Mouse (Mus musculus) midbrain, embryonic 11.5 days (tissue): ENCODE data around the gene Elmod2. TPM values are rescaled to one million over a fixed set of nuclear protein-coding genes. Genes with fewer than 3 reads are reported as not detected.
A peak's percentile ranks its signal among the peaks of the same experiment; 100 is the strongest.
"Not testable (repeated sequence)": the region's sequence is repeated elsewhere in the genome, so short reads cannot be mapped to it uniquely, and the experiment has no call there.

Experiments used
- ATAC-seq: fragments of 200-750 bp; cut with Nextera tagmentation; 2 replicates; pipeline ENCODE4 v1.8.0; 2017; ENCODE audit warnings: moderate TSS enrichment, moderate library complexity; ENCODE audit not compliant: low FRiP score
- DNase-seq: peaks from one replicate; pipeline ENCODE4 v3.0.0; 2015; ENCODE audit warnings: low spot score; ENCODE audit errors: missing footprints
- H3K27ac ChIP-seq: fragments of 300-500 bp; sonication (generic); 2 replicates; pipeline ENCODE4 v1.5.1; 2014; ENCODE audit warnings: low read depth, low read length
- H3K27me3 ChIP-seq: fragments of 300-500 bp; sonication (generic); 2 replicates; pipeline ENCODE4 v1.6.1; 2014; ENCODE audit warnings: mild to moderate bottlenecking, low read length, moderate library complexity, mixed read lengths; ENCODE audit not compliant: control insufficient read depth, insufficient read depth
- H3K36me3 ChIP-seq: fragments of 300-500 bp; sonication (generic); 2 replicates; pipeline ENCODE4 v1.6.1; 2014; ENCODE audit warnings: mild to moderate bottlenecking, low read length, moderate library complexity, mixed read lengths; ENCODE audit not compliant: control insufficient read depth, insufficient read depth
- H3K4me1 ChIP-seq: fragments of 300-500 bp; sonication (generic); 2 replicates; pipeline ENCODE4 v1.6.1; 2014; ENCODE audit warnings: low read length; ENCODE audit not compliant: control insufficient read depth, insufficient read depth
- H3K4me2 ChIP-seq: fragments of 300-500 bp; sonication (generic); 2 replicates; pipeline ENCODE4 v1.6.1; 2014; ENCODE audit warnings: mild to moderate bottlenecking, moderate library complexity
- H3K4me3 ChIP-seq: fragments of 300-500 bp; sonication (generic); 2 replicates; pipeline ENCODE4 v1.5.1; 2014; ENCODE audit warnings: low read depth, low read length
- H3K9ac ChIP-seq: fragments of 300-500 bp; sonication (generic); 2 replicates; pipeline ENCODE4 v1.6.1; 2014; ENCODE audit warnings: low read length
- H3K9me3 ChIP-seq: fragments of 300-500 bp; sonication (generic); 2 replicates; pipeline ENCODE4 v1.6.1; 2016; ENCODE audit warnings: low read length; ENCODE audit not compliant: control insufficient read depth
- WGBS: fragments of 180-500 bp; shearing (Covaris S2); extraction: QIAGEN DNeasy Blood & Tissue Kit; methylation state at CpG from one replicate; pipeline ENCODE4 v1.1.7; 2014; 5-methylcytosine and 5-hydroxymethylcytosine counted together
- polyA plus RNA-seq: library from polyadenylated mRNA; unstranded; fragments of >200 nt; fragmentation: Nextera tagmentation; extraction: Ambion mirVana; gene quantifications from 2 replicates; pipeline ENCODE4 v1.2.1, GENCODE M21; 2014

Elmod2 gene
- polyA plus RNA-seq, 1 experiment from 2014 or later = 28.9 TPM

GRCm38 (mm10) chr8:83332864-83333263 is 578 bp upstream of the Elmod2 start:
- no peaks in the 10 kb centered on the region; the same call in 1 of the 2 replicates for H3K27me3 ChIP-seq
- H3K9me3 ChIP-seq = no peaks in the 10 kb centered on the region
- H3K36me3 ChIP-seq = no peaks in the 10 kb centered on the region; the same call in 1 of the 2 replicates
- no peak overlapping the region for H3K9ac ChIP-seq
- DNase-seq (no peak), ATAC-seq (peak; percentile 17)
- H3K4me1 ChIP-seq = peaks cover 2% of the 10 kb centered on the region; the same call in 1 of the 2 replicates
- WGBS = 7% methylated on average over 7 of the region's 7 CpGs
- H3K4me3 ChIP-seq = peak overlapping the region; percentile 77; the same call in 1 of the 2 replicates
- no peak overlapping the region for H3K27ac ChIP-seq
- peak overlapping the region; percentile 42 for H3K4me2 ChIP-seq

DNA sequence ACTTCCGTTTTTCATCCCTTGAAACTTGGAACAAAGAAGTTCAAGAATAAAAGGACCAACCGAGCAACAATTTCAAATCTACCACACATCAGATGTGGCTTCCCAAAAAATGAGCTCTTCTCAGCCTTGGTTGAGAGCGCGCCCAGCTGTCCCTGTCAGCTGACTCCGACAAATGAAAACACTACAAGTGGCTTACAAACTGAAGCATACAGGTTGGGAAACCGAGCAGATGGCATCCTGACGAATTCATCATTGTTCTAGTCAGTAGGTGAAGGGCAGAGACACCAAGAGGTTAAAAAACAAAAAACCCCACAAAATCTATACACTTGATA is 753 bp downstream of the Elmod2 start:
- H3K27ac ChIP-seq = no peak overlapping the region
- H3K9me3 ChIP-seq = no peaks in the 10 kb centered on the region
- peaks cover 2% of the 10 kb centered on the region; the same call in 1 of the 2 replicates for H3K4me1 ChIP-seq
- H3K4me3 ChIP-seq = peak overlapping the region; percentile 77
- 15% methylated on average over 7 of the region's 7 CpGs for WGBS
- no peaks in the 10 kb centered on the region; the same call in 1 of the 2 replicates for H3K27me3 ChIP-seq
- no peaks in the 10 kb centered on the region; the same call in 1 of the 2 replicates for H3K36me3 ChIP-seq
- H3K4me2 ChIP-seq = peak overlapping the region; percentile 68
- DNase-seq (peak; percentile 90), ATAC-seq (peak; percentile 15; the same call in 1 of the 2 replicates)
- peak overlapping the region; percentile 80 for H3K9ac ChIP-seq

- H3K9me3 ChIP-seq = no peaks in the 10 kb centered on the region
- peaks cover 2% of the 10 kb centered on the region; the same call in 1 of the 2 replicates for H3K4me1 ChIP-seq
- no peak overlapping the region for H3K9ac ChIP-seq
- no peak overlapping the region for H3K4me2 ChIP-seq
- no peak overlapping the region for H3K27ac ChIP-seq
- H3K36me3 ChIP-seq = no peaks in the 10 kb centered on the region; the same call in 1 of the 2 replicates
- DNase-seq (no peak), ATAC-seq (no peak)
- no peak overlapping the region for H3K4me3 ChIP-seq
- no peaks in the 10 kb centered on the region for H3K27me3 ChIP-seq
- 93% methylated on average over 5 of the region's 5 CpGs for WGBS
Measured at GRCm38 (mm10) chr8:83327889-83328288, 4.4 kb downstream of the Elmod2 start.

DNA sequence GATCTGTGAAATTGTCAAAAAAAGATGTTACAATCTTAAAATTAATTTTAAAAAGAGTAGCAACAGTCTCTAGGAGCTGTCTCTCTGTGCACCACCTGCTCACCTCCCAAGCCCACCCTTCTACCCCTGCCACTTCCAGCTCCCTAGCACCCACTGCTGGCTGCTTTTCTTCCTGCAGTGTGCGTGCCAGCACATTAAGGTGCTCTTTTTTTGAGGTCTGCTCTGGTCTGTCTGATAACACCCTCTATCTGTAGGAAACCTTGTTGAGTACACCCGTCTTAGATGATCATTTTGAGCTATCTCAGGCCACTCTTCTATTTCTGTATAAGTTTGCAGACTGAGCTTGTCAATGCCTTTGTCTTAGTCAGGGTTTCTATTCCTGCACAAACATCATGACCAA is 9.2 kb downstream of the Elmod2 start:
- ATAC-seq (no peak), DNase-seq (no peak)
- Histone ChIP-seq H3K9ac (no peak overlapping the region), H3K9me3 (no peaks in the 10 kb centered on the region), H3K4me2 (no peak overlapping the region), H3K36me3 (peaks cover 16% of the 10 kb centered on the region; the same call in 1 of the 2 replicates), H3K27ac (no peak overlapping the region), H3K27me3 (no peaks in the 10 kb centered on the region), H3K4me1 (no peaks in the 10 kb centered on the region), H3K4me3 (no peak overlapping the region)
- 79% methylated on average over 2 of the region's 2 CpGs for WGBS

DNA sequence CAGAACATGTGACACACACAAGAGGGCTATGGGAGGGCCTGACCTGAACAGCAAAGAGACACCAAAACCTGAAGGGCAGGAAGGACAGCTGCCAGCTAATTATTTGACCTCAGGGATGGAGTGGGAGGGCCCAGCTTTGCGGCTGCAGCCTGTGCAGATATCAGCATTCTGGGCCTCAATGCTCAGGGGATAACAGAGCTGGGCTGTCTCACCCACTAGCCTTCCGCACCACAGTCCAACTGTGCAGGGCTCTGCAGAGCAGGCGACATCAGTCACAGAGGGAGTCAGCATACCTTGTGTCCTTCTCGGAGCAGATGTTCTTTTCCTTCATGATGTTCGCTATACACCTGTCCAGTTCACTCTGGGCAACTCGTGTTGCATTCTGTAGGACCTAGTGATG is 9.9 kb downstream of the Elmod2 start:
- H3K27ac ChIP-seq = no peak overlapping the region
- H3K4me3 ChIP-seq = no peak overlapping the region
- ATAC-seq = no peak
- H3K27me3 ChIP-seq = no peaks in the 10 kb centered on the region
- peaks cover 16% of the 10 kb centered on the region; the same call in 1 of the 2 replicates for H3K36me3 ChIP-seq
- H3K9ac ChIP-seq = no peak overlapping the region
- H3K9me3 ChIP-seq = no peaks in the 10 kb centered on the region
- no peaks in the 10 kb centered on the region for H3K4me1 ChIP-seq
- H3K4me2 ChIP-seq = no peak overlapping the region
- DNase-seq = no peak
- WGBS = 89% methylated on average over 6 of the region's 6 CpGs

- Histone ChIP-seq H3K27me3 (no peaks in the 10 kb centered on the region), H3K4me1 (no peaks in the 10 kb centered on the region), H3K27ac (no peak overlapping the region), H3K4me3 (no peak overlapping the region), H3K9me3 (no peaks in the 10 kb centered on the region), H3K36me3 (peaks cover 16% of the 10 kb centered on the region; the same call in 1 of the 2 replicates), H3K4me2 (no peak overlapping the region), H3K9ac (no peak overlapping the region)
- WGBS = 44% methylated on average over 3 of the region's 3 CpGs
- no peak for ATAC-seq
- DNase-seq = no peak
Measured at GRCm38 (mm10) chr8:83320543-83320942, 11.7 kb downstream of the Elmod2 start.

- Histone ChIP-seq H3K27ac (no peak overlapping the region), H3K4me1 (no peaks in the 10 kb centered on the region), H3K27me3 (no peaks in the 10 kb centered on the region), H3K9me3 (no peaks in the 10 kb centered on the region), H3K36me3 (peaks cover 5% of the 10 kb centered on the region; the same call in 1 of the 2 replicates), H3K4me3 (no peak overlapping the region), H3K9ac (no peak overlapping the region), H3K4me2 (no peak overlapping the region)
- WGBS = 81% methylated on average over 2 of the region's 2 CpGs
- ATAC-seq = no peak
- DNase-seq = no peak
Measured at GRCm38 (mm10) chr8:83315691-83316090, 16.6 kb downstream of the Elmod2 start.

- ATAC-seq = not testable (repeated sequence)
Measured at GRCm38 (mm10) chr8:83315084-83315483, 17.2 kb downstream of the Elmod2 start.

GRCm38 (mm10) chr8:83309836-83310235 is 22.4 kb downstream of the Elmod2 start:
- no peaks in the 10 kb centered on the region for H3K4me1 ChIP-seq
- no peak overlapping the region for H3K27ac ChIP-seq
- ATAC-seq (no peak), DNase-seq (peak; percentile 33)
- H3K9ac ChIP-seq = no peak overlapping the region
- H3K9me3 ChIP-seq = no peaks in the 10 kb centered on the region
- no peak overlapping the region for H3K4me3 ChIP-seq
- no peaks in the 10 kb centered on the region for H3K36me3 ChIP-seq
- H3K4me2 ChIP-seq = no peak overlapping the region
- WGBS = 88% methylated on average over 6 of the region's 6 CpGs
- H3K27me3 ChIP-seq = no peaks in the 10 kb centered on the region

More at GRCm38 (mm10) chr8:83315084-83315483, 17.2 kb downstream of the Elmod2 start:
- H3K27ac ChIP-seq, H3K27me3 ChIP-seq, H3K4me1 ChIP-seq, H3K4me3 ChIP-seq, H3K9me3 ChIP-seq, DNase-seq, H3K9ac ChIP-seq, H3K36me3 ChIP-seq, H3K4me2 ChIP-seq: not testable (repeated sequence)
- 84% methylated on average over 4 of the region's 4 CpGs for WGBS
